Mouse (Mus musculus): ENCODE measurements around the gene Nprl2.

Nprl2 gene

DNA sequence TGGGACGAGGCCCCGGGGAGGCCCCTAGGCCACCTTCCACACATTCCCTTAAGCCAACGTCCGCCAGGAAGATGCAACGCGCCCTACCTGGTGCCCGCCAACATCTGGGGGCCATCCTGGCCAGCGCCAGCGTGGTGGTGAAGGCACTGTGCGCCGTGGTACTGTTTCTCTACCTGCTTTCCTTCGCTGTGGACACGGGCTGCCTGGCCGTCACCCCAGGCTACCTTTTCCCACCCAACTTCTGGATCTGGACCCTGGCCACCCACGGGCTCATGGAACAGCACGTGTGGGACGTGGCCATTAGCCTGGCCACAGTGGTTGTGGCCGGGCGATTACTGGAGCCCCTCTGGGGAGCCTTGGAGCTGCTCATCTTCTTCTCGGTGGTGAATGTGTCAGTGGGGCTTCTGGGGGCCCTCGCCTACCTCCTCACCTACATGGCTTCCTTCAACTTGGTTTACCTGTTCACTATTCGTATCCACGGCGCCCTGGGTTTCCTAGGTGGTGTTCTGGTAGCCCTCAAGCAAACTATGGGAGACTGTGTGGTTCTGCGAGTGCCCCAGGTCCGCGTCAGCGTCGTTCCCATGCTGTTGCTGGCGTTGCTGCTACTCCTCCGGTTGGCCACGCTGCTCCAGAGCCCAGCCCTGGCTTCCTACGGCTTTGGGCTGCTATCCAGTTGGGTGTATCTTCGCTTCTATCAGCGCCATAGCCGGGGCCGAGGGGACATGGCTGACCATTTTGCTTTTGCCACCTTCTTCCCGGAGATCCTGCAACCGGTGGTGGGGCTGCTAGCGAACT is 7.4 kb upstream of the Nprl2 start:
- DNase-seq (ENCODE audit: low spot score in 2 of 2) = peak; percentile 58 to 61

DNA sequence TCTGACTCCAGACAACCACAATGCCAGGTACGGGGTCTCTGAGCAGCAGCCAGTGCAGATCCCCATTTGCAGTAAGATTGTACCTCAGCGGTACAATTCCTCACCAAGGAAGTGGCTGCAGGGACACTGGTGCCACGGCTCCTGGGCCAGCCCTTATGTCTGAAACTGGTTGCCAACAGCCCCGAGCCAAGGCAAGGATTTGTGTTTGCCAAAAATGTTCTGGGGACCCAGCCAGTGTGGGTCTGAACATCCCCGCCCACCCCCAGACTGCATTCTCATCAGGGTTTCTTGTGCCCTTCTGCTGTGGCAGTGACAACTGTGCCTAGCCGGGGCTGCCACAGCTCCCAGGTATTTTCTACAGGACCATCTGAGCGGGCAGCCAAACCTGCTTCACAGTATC is 3.8 kb upstream of the Nprl2 start:
- no peak for DNase-seq (ENCODE audit: low spot score in 2 of 2)

DNA sequence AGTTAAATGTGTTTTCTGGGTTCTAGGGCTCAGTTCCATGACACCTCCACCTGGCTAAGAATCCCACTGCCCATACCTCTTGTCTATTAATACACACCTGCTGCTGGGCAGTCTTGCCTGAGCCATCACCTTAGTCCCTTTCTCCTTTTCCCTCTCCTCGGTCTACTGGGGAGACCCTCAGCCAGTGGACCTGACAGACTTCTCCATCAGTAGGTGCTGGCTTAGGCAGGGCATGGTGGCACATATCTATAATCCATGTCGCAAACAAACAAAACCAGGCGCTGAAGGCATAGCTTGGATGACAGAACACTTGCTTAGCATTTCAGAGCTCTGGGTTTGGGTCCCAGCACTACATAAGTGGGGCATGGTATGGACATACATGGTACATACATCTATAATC is 3.3 kb upstream of the Nprl2 start:
- no peak for DNase-seq (ENCODE audit: low spot score in 2 of 2)

DNA sequence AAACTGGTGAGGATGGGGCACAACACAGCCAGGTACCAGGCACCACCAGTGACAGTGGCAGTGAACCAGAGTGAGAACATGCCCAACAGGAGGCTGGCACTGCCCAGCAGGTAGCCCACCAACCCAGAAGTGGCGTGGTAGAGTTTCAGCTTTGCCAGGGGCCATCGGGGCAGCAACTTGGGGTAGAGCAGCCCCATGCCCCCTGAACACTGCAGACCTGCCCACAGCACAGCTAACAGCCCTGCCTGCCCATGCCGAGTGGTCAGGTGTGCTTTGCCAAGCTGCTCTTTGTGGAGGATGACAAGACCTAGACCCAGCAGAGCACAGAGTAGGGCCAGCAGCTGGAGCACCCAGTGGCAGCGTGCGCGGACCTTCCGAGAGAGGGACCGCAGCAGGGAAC is 2.1 kb upstream of the Nprl2 start:
- DNase-seq (ENCODE audit: low spot score in 2 of 2) = no peak

DNA sequence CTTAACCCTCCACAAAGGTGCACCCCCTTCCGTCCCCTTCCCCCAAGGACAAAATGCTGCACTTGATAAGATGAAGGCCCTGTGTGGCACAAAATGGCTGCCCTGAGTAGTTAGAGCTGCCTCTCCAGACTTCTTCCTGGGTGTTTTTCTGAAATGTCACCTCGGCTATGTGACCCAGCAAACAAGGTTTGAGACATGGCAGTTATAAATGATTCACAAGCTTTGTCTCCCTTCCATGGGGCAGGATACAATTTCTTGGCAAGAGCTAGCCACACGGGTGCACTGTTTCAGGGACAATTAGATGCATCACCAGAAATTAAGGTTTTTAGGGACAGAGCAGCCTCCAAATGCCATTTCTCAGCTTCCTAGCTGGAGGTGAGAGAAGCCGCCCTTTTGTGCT is 1.6 kb upstream of the Nprl2 start:
- DNase-seq (ENCODE audit: low spot score in 2 of 2) = no peak

DNA sequence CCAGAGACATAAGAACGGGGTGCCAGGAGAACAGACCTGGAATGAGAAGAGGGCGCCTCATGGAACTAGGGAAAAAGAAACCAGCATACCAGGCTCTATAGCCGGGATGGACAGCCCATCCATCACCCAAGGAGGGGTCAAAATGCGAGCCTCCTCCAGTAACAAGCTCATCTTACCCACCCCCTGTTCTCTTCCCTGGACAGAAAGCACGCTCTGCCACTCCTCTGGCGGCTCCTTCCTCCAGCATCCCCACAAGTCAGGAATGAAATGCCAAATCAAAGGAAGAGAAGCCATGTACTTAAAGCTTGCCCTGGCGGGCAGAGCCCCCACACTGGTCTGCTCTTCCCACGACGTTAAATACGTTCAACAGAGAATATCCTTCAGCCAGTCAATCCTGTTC is 1.0 kb upstream of the Nprl2 start:
- DNase-seq (ENCODE audit: low spot score in 2 of 2) = no peak

DNA sequence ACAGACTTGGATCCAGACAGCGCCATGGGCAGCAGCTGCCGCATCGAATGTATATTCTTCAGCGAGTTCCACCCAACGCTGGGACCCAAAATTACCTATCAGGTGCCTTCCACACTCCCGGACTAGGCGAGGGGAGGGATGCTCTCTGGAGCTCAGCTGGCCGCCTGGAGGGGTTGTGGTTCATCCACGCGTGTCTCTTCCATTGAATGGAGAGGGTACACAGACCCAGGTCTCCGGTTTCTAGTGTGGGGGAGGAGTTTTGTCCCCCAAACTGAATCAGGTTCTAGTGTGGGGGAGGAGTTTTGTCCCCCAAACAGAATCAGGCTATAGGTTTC is 293 bp downstream of the Nprl2 start:
- no peak for DNase-seq (ENCODE audit: low spot score in 2 of 2)

DNA sequence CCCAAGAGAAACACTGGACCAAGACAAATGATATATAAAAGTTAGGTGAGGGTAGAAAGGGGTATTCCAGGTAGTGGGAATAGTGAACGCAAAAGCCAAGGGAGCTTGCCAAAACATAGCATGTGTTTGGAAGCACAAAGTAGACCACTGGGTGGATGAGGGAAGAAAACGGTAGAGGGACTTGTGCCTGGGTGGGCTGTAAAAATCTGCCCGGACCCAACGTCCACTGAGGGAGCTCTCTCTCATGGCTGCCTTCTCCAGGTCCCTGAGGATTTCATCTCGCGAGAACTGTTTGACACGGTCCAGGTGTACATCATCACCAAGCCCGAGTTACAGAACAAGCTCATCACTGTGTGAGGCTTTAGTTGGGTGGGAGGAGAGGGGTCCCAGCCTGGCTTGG is 695 bp downstream of the Nprl2 start:
- DNase-seq (ENCODE audit: low spot score in 2 of 2) = no peak

DNA sequence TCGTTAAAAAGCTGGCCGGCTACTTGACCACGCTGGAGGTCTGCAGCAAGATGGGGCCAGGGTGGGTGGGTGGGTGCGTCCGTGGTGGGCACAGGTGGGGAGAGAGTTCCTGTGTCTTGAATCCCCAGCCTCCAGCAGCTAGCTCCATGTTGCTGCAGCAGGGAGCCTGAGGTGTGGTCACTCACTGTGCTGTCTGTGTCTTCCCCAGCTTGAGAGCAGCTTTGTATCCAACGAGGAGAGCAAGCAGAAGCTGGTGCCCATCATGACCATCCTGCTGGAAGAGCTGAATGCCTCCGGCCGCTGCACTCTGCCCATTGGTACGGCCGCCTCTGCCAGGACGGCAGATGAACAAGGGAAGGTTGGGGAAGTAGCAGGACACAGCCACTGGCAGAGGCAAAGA is 1.3 kb downstream of the Nprl2 start:
- no peak for DNase-seq (ENCODE audit: low spot score in 2 of 2)

DNA sequence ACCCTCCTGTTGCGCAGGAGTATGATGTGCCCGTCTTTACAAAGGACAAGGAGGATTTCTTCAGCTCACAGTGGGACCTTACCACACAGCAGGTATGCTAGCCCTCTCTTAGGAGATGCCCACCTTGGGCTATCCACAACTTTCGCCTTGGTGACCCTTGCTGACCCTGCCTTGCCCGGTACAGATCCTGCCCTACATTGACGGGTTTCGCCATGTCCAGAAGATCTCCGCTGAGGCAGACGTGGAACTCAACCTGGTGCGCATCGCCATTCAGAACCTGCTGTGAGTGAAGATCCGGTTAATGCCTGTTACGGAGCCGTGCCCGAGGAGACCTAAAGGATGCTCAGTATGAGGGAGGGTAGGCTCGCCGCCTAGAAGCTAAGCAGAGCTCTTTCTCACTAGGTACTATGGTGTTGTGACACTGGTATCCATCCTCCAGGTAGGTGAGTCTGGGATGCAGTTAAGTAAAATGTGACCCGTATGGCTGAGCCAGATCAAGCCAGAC is 2.2 kb downstream of the Nprl2 start:
- no peak for DNase-seq (ENCODE audit: low spot score in 2 of 2)

DNA sequence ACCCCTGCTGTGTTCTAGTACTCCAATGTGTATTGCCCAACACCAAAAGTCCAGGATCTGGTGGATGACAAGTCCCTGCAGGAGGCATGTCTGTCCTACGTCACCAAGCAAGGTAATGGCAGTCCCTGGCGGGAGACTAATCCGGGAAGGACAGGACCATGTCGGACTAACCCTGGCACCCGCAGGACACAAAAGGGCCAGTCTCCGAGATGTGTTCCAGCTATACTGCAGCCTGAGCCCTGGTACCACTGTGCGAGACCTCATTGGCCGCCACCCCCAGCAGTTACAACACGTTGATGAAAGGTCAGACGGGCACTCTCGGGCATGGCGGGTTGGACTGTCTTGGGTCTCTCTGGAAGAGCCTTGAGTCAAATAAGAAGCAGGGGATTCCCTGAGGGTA is 2.7 kb downstream of the Nprl2 start:
- no peak for DNase-seq (ENCODE audit: low spot score in 2 of 2)

DNA sequence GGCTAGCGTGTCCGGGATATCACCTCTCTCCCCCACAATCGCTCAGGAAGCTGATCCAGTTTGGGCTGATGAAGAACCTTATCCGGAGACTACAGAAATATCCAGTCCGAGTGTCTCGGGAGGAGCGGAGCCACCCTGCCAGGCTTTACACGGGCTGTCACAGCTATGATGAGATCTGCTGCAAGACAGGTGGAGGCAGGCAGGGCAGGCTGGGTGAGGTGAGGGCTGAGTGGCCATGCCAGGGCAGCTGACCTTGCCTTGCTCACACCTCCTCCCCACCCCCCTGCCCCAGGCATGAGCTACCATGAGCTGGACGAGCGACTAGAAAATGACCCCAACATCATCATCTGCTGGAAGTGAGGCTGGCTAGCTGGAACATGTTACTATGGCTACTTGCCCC is 3.2 kb downstream of the Nprl2 start:
- no peak for DNase-seq (ENCODE audit: low spot score in 2 of 2)

DNA sequence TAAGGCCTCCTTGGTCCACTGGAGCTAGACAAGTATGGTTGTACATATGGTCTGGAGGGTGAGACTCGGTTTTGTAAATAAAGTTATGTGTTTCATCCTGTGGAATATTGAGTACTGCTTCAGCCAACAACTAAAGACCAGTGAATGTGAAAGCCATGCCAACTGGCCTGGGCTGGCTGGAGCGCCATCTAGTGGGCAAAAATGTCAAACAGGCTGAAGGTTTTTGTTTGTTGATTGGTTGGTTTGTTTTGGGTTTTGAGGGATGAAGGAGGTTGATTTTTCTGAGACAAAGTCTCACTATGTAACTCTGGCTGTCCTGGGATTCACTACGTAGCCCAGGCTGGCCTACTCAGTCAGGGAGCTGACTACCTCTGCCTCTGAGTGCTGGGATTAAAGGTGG is 3.6 kb downstream of the Nprl2 start:
- DNase-seq (ENCODE audit: low spot score in 2 of 2) = peak; percentile 83 to 90

DNA sequence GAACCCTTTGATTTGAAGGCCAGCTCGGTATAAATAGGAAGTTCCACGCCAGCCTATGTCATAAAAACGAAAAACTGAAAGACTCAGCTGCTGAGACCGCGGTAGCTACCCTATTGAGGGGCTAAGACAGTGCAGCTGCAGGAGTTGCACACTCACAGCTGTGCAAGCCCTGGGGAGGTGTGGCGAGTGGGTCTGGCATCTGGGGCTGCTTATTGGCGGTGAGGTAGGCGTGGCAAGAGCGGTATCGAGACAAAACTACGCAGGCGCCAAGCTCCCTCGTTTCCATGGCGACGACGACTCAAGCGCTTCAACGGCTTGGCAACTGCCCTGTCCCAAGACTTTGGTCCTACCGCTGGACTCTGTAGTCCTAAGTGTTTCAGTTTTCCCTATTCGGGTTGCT is 5.0 kb downstream of the Nprl2 start, which contains the start of gene Zmynd10:
Zmynd10 (plus strand) TSS at position 273 of the 400 bp plus-strand sequence.
- peak; percentile 68 to 92 for DNase-seq (ENCODE audit: low spot score in 2 of 2)

DNA sequence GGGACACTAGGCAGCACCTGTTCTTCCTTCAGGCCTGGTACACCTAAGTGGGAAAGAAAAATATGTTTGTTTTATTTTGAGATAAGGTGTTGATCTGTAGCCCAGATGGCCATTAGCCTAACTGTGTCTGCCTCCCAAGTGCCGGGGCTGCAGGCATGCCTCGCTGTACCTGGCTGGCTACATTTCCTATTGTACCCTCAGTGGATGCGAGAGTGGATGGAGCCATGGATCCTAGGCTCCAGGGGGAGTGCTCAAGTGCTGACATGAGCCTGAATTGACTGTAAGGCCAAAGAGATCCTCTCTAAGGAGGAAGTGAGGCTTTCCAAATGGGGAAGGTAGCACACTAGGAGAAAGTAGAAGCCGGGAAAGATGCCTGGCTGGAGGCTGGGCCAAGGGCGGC is 5.9 kb downstream of the Nprl2 start:
- DNase-seq (ENCODE audit: low spot score in 2 of 2) = no peak

DNA sequence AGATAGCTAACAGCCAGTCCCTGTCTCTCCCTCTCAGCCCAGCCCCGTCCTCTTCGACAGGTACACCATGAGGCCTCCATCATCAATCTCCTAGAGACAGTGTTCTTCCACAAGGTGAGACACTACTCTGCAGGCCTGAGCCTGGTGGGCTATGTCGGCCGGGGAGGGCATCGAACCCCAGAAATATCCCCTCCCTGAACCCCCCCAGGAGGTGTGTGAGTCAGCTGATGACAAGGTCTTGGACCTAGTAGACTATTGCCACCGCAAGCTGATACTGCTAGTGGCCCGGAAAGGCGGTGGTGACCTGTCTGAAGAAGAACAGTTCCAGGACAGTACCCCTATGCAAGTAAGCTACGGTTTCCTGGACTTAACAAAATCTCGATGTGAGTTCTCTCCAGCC is 6.8 kb downstream of the Nprl2 start:
- no peak for DNase-seq (ENCODE audit: low spot score in 2 of 2)

DNA sequence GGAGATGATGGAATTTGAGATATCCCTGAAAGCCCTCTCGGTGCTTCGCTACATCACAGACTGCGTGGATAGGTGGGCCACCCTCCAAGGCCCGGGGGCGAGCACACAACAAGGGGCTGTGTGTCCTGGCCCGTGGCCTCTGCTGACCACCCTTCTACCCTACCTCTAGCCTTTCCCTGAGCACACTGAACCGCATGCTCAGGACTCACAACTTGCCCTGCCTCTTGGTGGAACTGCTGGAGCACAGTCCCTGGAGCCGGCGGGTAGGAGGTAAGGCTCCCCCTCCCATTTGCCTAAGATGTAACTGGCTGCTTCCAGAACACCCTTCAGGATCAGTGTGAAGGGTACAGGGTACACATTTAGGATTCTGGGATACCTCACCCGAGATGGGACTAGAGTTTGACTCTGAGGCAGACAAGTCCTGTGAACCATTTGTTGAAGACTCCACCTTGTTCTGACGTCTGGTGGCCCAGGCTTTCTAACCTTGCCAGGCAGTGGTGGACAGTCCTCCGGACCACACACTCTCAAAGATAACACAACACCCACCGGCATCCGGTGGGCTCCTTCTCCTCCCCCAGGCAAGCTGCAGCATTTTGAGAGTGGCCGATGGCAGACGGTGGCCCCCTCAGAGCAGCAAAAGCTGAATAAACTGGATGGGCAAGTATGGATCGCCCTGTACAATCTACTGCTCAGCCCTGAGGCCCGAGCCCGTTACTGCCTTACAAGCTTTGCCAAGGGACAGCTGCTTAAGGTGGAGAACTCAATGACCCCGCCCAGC is 7.5 kb downstream of the Nprl2 start:
- no peak for DNase-seq (ENCODE audit: low spot score in 2 of 2)

DNA sequence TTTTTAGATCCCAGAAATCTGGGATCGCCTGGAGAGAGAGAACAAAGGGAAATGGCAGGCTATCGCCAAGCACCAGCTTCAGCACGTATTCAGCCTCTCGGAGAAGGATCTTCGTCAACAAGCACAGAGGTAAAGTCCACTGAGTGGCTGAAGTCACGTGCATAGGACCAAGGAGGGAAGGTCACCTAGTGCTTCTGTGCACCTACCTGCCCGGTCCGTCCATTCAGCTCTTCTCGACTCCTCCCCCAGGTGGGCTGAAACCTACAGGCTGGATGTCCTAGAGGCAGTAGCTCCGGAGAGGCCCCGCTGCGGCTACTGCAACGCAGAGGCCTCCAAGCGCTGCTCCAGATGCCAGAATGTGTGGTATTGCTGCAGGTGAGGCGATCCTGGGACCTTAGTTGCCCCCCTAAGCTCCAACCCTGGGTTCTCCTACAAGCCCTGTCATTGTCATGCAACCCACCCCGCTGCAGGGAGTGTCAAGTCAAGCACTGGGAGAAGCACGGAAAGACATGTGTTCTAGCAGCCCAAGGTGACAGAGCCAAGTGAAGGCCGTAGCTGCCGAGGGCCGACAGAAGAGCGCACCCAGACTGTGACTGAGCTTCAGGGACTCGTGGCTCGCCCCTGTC is 8.6 kb downstream of the Nprl2 start:
- no peak for DNase-seq (ENCODE audit: low spot score in 2 of 2)

DNA sequence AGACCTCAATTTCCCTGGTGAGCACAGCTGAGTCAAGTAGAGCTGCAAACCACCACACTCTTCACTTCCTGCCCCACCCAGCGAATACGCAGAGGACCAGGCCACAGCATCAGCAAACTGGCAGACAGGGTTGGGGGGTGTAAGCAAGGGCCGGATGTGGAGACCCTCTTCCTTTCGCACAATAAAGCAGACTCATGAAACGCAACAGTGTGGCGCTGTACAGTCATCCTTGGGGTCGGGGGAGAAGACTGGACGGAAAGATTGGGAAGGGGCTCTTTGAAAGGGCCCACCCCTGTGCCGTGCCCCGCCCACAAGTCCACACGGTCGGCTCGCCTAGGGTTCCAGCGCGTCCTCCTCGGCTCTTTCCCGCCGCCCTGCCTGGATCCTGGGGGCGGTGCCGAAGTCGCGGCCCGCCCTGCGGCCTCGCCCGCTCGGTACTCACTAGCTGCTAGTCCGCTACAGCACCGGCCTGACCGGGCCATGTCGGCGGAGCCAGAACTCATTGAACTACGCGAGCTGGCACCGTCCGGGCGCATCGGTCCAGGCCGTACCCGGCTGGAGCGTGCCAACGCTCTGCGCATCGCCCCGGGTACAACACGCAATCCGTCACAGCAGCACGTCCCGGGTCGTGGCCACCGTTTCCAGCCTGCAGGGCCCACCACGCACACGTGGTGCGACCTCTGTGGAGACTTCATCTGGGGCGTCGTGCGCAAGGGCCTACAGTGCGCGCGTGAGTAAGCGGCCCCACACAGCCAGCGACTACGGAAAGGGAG is 9.3 kb downstream of the Nprl2 start, which contains the start of gene Rassf1:
Rassf1 (plus strand) TSS at position 439 of the 773 bp plus-strand sequence.
- peak; percentile 55 to 76 for DNase-seq (ENCODE audit: low spot score in 2 of 2)

DNA sequence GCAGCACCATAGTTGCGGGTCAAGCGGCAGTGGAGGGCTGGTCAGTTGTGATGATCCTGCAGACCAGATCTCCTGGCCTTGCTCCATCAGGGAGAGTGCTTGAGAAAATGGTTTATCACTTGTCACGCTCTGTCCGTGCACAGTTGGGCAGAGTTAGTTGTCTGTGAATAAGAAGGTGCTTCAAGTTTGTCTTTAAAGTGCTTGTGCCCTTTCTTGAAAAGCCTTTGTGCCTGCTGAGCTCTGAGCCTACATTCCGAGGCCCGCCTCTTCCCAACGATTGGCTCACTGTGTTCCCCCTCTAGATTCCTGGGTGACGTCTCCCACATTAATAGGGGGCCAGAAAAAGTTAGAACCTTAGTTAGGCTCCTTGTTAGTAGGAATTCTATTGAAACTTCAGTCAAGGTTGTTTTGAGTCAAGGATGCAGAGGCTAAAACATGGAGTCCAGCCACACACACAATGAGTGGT is 9.9 kb downstream of the Nprl2 start:
- no peak for DNase-seq (ENCODE audit: low spot score in 2 of 2)

DNA sequence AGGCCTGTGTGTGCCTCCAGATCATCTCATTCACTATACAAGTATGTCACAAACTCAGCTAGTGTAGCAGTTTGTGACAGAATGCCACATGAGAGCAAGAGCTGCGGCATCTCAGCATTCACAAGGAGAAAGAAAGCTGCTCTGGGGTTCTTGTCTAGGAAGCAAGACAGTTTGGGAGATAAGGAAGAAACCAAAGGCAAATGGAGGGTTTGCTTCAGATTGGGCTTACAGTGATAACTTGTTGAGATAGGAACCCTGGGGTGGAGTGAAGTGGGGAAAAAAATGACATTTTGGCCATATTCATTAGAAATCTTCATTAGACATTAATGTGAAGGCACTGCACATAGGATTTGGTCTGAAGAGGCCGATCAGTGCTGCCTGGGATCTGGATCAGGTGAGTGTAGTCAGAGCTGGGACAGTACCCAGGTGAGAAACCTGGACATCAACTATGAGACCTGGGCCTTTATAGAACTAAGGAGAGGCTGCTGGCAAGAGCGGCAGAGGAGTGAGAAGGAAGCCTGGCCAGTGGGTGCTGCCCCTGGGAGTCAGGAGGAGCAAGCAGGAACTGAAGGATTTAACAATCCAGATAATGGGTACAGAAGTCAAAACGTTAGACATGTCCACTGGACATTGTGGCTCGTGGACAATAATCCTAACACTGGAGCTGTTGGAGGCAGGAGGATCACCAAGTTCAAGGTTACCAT is 10.8 kb downstream of the Nprl2 start:
- no peak for DNase-seq (ENCODE audit: low spot score in 2 of 2)

All from spleen, postnatal 10 days (tissue).